Mouse (Mus musculus) spleen, adult 2 months (tissue): ENCODE data around the gene Spo11. TPM values are rescaled to one million over a fixed set of nuclear protein-coding genes. Genes with fewer than 3 reads are reported as not detected.

ENCODE experiments used
- DNase-seq, 2 experiments: peaks; one replicate each; pipeline versions ENCODE4 v3.0.0 to v3.0.0-alpha.2; 2012 to 2021; ENCODE audit warnings: low spot score in 2 of 2, low read depth in 1 of 2
- H3K27ac ChIP-seq: fragments of 200-500 bp; 2 replicates; pipeline ENCODE4 v1.5.1; 2012; ENCODE audit warnings: low read length, inconsistent platforms; ENCODE audit not compliant: insufficient read depth
- H3K27me3 ChIP-seq: fragments of 200-500 bp; 2 replicates; pipeline ENCODE4 v1.6.1; 2012; ENCODE audit warnings: mild to moderate bottlenecking, moderate library complexity, low read length, inconsistent platforms; ENCODE audit not compliant: control insufficient read depth, insufficient read depth
- H3K36me3 ChIP-seq: fragments of 200-500 bp; 2 replicates; pipeline ENCODE4 v1.6.1; 2012; ENCODE audit warnings: mild to moderate bottlenecking, low read length, inconsistent platforms; ENCODE audit not compliant: control insufficient read depth, insufficient read depth
- H3K4me1 ChIP-seq: fragments of 200-500 bp; 2 replicates; pipeline ENCODE4 v1.6.1; 2011; ENCODE audit warnings: inconsistent platforms; ENCODE audit not compliant: control insufficient read depth, insufficient read depth, insufficient read length
- H3K4me3 ChIP-seq: fragments of 200-500 bp; 2 replicates; pipeline ENCODE4 v1.5.1; 2011; ENCODE audit warnings: mild to moderate bottlenecking, inconsistent platforms; ENCODE audit not compliant: insufficient read depth, insufficient read length; ENCODE audit errors: extremely low read depth
- CTCF ChIP-seq: fragments of 200-500 bp; IDR thresholded peaks from 2 replicates; pipeline ENCODE4 v1.5.1; 2011; ENCODE audit warnings: mild to moderate bottlenecking, inconsistent platforms; ENCODE audit not compliant: insufficient read depth, insufficient read length, insufficient replicate concordance; ENCODE audit errors: extremely low read depth
- POLR2A ChIP-seq: fragments of 200-500 bp; IDR thresholded peaks from 2 replicates; pipeline ENCODE4 v1.6.1; 2011; ENCODE audit warnings: low read depth, low read length, inconsistent platforms
- WGBS: fragments of 180-500 bp; shearing (Covaris S2); methylation state at CpG from one replicate; pipeline ENCODE4 v1.1.7; 2018; 5-methylcytosine and 5-hydroxymethylcytosine counted together
- polyA plus RNA-seq: library from polyadenylated mRNA; depleted of rRNA; stranded (reverse); fragments of >200 nt; gene quantifications from 2 replicates; pipeline ENCODE4 v1.2.3, GENCODE M21; 2012

The Spo11 gene
- polyA plus RNA-seq, 1 experiment = 0.98 TPM

DNA sequence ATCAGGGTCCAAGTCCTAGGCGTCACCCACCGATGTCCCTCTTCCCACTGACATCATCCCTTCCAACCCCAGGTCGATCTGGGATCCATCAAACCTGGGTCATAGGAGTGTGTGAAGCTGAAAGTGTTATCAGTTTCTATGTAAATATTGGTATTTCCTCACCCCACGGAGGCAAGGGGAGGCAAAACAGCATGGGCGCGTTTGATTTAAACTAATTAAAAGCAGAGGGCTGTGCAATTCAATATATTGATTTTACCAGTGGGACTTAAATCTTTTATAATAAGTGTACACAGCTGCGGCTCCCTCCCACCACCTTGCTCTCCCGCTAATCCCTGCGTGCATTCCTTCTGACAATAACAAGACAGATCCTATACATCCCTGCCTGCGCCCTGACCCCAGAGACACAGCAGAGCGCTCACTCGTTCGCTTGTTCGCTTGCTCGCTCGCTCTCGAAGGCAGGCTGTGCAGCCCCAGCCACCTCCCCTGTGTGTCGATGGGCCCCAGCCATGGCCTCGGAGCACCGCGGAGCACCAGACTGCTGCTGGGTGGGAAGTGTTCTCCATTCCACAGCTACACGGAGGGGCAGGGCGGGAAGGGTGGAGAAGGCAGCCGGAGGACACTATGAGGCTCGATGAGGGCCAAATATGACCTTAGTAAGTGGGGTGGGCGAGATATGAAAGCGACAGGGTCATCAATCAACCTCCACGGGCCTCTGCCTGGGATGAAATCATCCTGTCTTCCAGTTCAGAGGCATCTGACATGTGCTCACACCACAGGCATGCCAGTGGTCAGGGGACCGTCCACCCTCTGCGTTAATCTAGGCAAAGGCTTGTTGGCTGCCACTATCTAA is 42.4 kb upstream of the Spo11 start:
- Histone ChIP-seq H3K4me3 (no peak overlapping the region), H3K4me1 (peaks cover 7% of the 10 kb centered on the region; the same call in 1 of the 2 replicates), H3K27me3 (peaks cover 10% of the 10 kb centered on the region; the same call in 1 of the 2 replicates), H3K27ac (no peak overlapping the region), H3K36me3 (no peaks in the 10 kb centered on the region)
- TF ChIP-seq CTCF (no peak), POLR2A (no peak)
- 66% methylated on average over 30 of the region's 30 CpGs for WGBS
- no peak for DNase-seq

DNA sequence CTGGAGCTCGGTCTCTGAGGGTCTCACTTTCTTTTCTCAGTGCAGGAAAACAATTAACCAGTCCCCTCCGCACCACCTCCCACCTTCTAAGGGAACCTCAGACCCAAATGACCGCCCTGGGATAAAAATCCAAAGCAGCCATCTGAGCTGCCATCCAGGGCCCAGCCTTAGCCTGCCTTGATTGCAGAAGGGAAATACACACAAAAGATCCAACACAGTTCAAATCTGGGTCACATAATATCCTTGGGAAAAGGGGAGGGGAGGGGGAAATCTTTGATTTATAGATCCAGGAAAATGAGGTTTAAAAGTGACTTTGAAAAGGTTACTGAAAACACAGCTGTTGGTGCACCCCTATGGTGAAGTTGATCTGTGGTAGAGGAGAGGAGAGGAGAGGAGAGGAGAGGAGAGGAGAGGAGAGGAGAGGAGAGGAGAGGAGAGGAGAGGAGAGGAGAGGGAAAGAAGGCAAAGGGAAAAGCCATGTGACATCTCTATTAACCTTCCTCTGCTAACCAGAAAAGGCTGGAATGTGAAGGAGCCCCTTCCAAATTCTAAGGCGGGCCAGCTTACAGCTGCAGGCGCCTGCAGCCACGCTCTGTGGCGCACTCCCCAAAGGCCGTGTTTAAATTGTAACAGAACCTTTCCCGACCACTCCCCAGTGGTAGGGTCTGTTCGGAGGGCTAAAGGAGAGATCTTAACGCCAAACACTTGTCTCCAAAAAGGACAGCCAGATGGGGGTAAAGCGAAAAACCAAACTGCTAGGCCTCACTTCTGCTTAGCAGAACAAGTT is 41.5 kb upstream of the Spo11 start:
- no peak overlapping the region for H3K27ac ChIP-seq
- peaks cover 12% of the 10 kb centered on the region; the same call in 1 of the 2 replicates for H3K27me3 ChIP-seq
- TF ChIP-seq POLR2A = no peak
- no peak for TF ChIP-seq CTCF
- 86% methylated on average over 12 of the region's 12 CpGs for WGBS
- H3K4me3 ChIP-seq = no peak overlapping the region
- no peaks in the 10 kb centered on the region for H3K36me3 ChIP-seq
- DNase-seq = no peak
- peaks cover 8% of the 10 kb centered on the region; the same call in 1 of the 2 replicates for H3K4me1 ChIP-seq

- Histone ChIP-seq H3K36me3 (no peaks in the 10 kb centered on the region), H3K27me3 (peaks cover 12% of the 10 kb centered on the region; the same call in 1 of the 2 replicates), H3K4me3 (no peak overlapping the region), H3K27ac (no peak overlapping the region), H3K4me1 (peaks cover 8% of the 10 kb centered on the region; the same call in 1 of the 2 replicates)
- no peak for DNase-seq
- whole genome bisulfite sequencing = 92% methylated on average over 5 of the region's 5 CpGs
- no peak for TF ChIP-seq CTCF
- TF ChIP-seq POLR2A = no peak
These were observed 40.7 kb upstream of the Spo11 start for GRCm38 (mm10) chr2:172936844-172937243.

DNA sequence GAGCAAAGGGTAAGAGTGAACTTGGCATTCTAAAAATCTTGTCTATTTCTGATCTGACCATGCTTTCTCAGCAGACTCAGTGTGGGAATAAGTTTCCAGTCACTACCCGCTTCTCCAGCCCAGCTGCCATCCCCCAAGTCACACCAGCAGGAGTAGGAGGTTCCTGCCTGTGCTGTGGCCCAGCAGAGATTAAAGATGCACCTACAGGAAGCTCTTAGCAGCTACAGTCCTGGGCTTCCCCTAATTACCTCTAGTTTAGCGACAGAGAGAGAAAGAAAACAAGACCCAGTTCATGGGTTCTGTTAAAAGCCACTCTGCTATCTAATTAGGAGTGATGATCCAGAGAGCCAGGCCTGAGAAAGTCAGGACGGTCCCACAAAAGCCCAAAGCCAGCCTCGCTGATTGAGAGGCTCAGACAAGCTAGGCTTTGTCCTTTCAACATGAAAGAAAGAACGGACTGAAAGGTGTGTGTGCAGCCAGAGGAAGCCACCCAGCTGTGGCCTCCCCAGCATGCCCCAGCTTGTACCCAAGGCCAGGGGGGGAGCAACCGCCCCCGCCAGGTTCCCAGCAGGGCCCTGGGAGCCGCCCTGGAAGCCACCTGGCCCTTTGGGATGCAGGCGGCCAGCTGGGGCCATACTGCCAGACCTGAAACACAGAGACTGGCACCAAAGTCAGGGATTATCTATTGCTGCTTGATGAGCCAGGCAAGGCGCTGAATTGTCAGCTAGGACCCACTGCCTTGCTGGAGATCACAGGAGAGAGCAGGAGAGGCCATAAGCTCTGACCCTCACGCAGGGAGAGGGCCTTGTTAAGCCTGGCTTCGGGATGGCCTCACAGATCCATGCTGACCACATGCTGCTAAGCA is 39.9 kb upstream of the Spo11 start:
- Histone ChIP-seq H3K4me1 (peaks cover 8% of the 10 kb centered on the region; the same call in 1 of the 2 replicates), H3K36me3 (no peaks in the 10 kb centered on the region), H3K27me3 (peaks cover 12% of the 10 kb centered on the region; the same call in 1 of the 2 replicates), H3K4me3 (no peak overlapping the region), H3K27ac (no peak overlapping the region)
- no peak for TF ChIP-seq POLR2A
- 56% methylated on average over 12 of the region's 12 CpGs for WGBS
- no peak for DNase-seq

DNA sequence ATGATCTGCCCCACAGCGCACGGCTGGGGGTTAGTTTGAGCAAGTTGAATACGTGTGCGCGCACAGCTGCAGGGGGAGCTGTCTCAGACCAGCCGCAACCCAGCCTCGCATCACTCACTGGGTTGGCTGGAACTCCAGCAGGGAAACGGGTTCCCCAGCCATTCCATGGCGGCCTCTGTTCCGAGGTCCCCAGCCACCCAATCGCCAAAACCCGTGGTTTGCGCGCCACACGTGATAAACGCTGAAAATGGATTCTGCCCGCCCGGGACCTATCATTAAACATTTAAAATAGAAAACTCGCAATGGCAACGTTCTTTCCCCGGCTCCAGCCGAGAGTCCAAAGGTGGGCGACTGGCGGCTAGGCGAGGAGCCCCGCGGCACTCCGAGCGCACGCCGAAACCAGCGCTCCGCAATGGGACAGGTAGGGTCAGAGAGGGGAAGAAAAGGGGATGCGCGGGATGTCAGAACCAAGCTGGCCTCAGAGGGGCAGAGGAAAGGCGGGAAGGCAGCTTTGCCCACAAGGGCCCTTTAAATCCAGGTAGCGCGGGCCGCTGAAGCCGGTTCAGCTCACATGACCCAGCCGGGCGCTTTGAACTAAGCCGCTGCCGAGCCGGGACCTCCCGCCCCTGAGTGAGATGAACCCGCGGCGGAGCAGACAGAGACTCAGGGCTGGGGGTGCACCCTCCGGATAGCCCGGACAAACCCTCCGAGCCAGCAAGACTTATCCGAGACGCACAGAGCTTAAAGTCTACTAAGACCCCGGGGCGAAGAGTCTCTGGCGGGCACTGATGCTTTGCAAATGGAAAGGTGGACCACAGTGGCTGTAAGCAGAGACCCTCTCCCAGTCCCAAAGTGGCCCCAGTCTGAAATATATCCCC is 38.5 kb upstream of the Spo11 start:
- Histone ChIP-seq H3K4me1 (peaks cover 8% of the 10 kb centered on the region; the same call in 1 of the 2 replicates), H3K27ac (no peak overlapping the region; the same call in 1 of the 2 replicates), H3K4me3 (peak overlapping the region; percentile 40), H3K27me3 (peaks cover 12% of the 10 kb centered on the region; the same call in 1 of the 2 replicates), H3K36me3 (no peaks in the 10 kb centered on the region)
- no peak for TF ChIP-seq POLR2A
- no peak for TF ChIP-seq CTCF
- no peak for DNase-seq
- 3% methylated on average over 57 of the region's 57 CpGs for WGBS

GRCm38 (mm10) chr2:172939639-172940002 is 37.9 kb upstream of the Spo11 start:
- no peak for DNase-seq
- peaks cover 8% of the 10 kb centered on the region; the same call in 1 of the 2 replicates for H3K4me1 ChIP-seq
- 2% methylated on average over 26 of the region's 26 CpGs for WGBS
- H3K27me3 ChIP-seq = peaks cover 12% of the 10 kb centered on the region; the same call in 1 of the 2 replicates
- no peak overlapping the region for H3K27ac ChIP-seq
- peak overlapping the region; percentile 40; the same call in 1 of the 2 replicates for H3K4me3 ChIP-seq
- TF ChIP-seq POLR2A = no peak
- no peak for TF ChIP-seq CTCF
- H3K36me3 ChIP-seq = no peaks in the 10 kb centered on the region
